Mouse (Mus musculus): ENCODE measurements around the gene Gm20721.

DNA sequence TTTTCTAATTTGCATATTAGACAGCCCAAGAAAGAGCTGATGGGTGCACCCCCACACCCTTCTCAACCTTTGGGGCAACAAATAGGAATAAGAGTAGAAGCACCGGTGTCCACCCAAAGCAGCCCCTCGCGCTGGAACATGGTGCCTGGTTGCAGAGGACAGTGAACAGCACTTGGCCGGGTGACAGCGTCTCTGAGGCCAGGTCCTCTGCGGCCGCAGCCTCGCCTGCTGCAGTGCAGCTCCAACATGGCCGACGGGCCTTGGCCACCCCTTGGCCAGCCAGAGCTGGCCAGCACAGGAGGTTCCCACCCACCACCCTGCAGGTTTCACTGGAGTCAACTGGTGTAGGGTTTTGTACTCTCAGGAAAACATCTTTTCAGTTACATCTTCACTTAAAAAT lies 12.1 kb downstream of the Gm20721 start:
- TF ChIP-seq POLR2A (IDR thresholded peaks at IDR 0.05; ENCODE audit: extremely low read depth, insufficient read depth, low read length) (no peak), CTCF (IDR thresholded peaks at IDR 0.05; ENCODE audit: extremely low read depth, insufficient read depth, low read length) (no peak)

Data from cortical plate, adult 2 months (tissue).